Mouse (Mus musculus) kidney, postnatal 0 days (tissue): Measurements from ENCODE around the gene Csde1. TPM values are rescaled to one million over a fixed set of nuclear protein-coding genes. Genes with fewer than 3 reads are reported as not detected.

Experiments used
- ATAC-seq: fragments of 200-750 bp; cut with Nextera tagmentation; replicated peaks from 2 replicates; pipeline ENCODE4 v1.8.0; 2017; ENCODE audit warnings: low read depth, moderate number of reproducible peaks, moderate TSS enrichment, moderate library complexity; ENCODE audit not compliant: low FRiP score
- DNase-seq: peaks from one replicate; pipeline ENCODE4 v3.0.0-alpha.2; 2016; ENCODE audit warnings: low spot score
- H3K27ac ChIP-seq: fragments of 300-500 bp; sonication (generic); 2 replicates; pipeline ENCODE4 v1.5.1; 2014; ENCODE audit warnings: mild to moderate bottlenecking
- H3K27me3 ChIP-seq: fragments of 300-500 bp; sonication (generic); 2 replicates; pipeline ENCODE4 v1.6.1; 2014; ENCODE audit warnings: low read length, mixed read lengths; ENCODE audit not compliant: insufficient read depth
- H3K36me3 ChIP-seq: fragments of 300-500 bp; sonication (generic); 2 replicates; pipeline ENCODE4 v1.6.1; 2014; ENCODE audit warnings: low read length, mixed read lengths; ENCODE audit not compliant: insufficient read depth
- H3K4me1 ChIP-seq: fragments of 300-500 bp; sonication (generic); replicated peaks from 2 replicates; pipeline ENCODE4 v1.6.1; 2014; ENCODE audit warnings: antibody characterized with exemption, low read length, mixed read lengths; ENCODE audit not compliant: insufficient read depth
- H3K4me2 ChIP-seq: fragments of 300-500 bp; sonication (generic); 2 replicates; pipeline ENCODE4 v1.6.1; 2014; ENCODE audit warnings: mild to moderate bottlenecking, low read length, moderate library complexity, mixed read lengths
- H3K4me3 ChIP-seq: fragments of 300-500 bp; sonication (generic); replicated peaks from 2 replicates; pipeline ENCODE4 v1.5.1; 2014; ENCODE audit warnings: low read depth, low read length
- H3K9ac ChIP-seq: fragments of 300-500 bp; sonication (generic); 2 replicates; pipeline ENCODE4 v1.6.1; 2014; ENCODE audit warnings: low read depth, low read length
- H3K9me3 ChIP-seq: fragments of 300-500 bp; sonication (generic); replicated peaks from 2 replicates; pipeline ENCODE4 v1.6.1; 2016; ENCODE audit warnings: low read length, inconsistent platforms, mixed read lengths
- CTCF ChIP-seq: IDR thresholded peaks from 2 replicates; pipeline ENCODE4 v1.5.1; 2016; ENCODE audit warnings: antibody characterized with exemption, low read depth, mild to moderate bottlenecking, moderate library complexity
- WGBS: fragments of 180-500 bp; shearing (Covaris S2); extraction: QIAGEN DNeasy Blood & Tissue Kit; methylation state at CpG from one replicate; pipeline ENCODE4 v1.1.7; 2014; 5-methylcytosine and 5-hydroxymethylcytosine counted together
- polyA plus RNA-seq: library from polyadenylated mRNA; unstranded; fragments of >200 nt; fragmentation: Nextera tagmentation; extraction: Ambion mirVana; gene quantifications from 2 replicates; pipeline ENCODE4 v1.2.1, GENCODE M21; 2015

The Csde1 gene
- polyA plus RNA-seq, 1 experiment from 2014 or later: 239 TPM

GRCm38 (mm10) chr3:103056016-103056595, 35.9 kb downstream of the Csde1 start:
- WGBS: 87% methylated on average over 5 of the region's 5 CpGs
- no peaks in the 10 kb centered on the region for H3K27me3 ChIP-seq
- ATAC-seq: no peak

GRCm38 (mm10) chr3:103057752-103058151, 37.5 kb downstream of the Csde1 start:
- Histone ChIP-seq H3K9ac (no peak overlapping the region; the same call in 1 of the 2 replicates), H3K4me3 (peak overlapping the region; percentile 79), H3K4me2 (peak overlapping the region; percentile 72), H3K27me3 (no peaks in the 10 kb centered on the region), H3K36me3 (peaks cover 49% of the 10 kb centered on the region), H3K27ac (peak overlapping the region; percentile 19; the same call in 1 of the 2 replicates), H3K4me1 (no peaks in the 10 kb centered on the region), H3K9me3 (no peaks in the 10 kb centered on the region)
- no peak for DNase-seq
- TF ChIP-seq CTCF: no peak
- peak; percentile 40 for ATAC-seq
- WGBS: 5% methylated on average over 10 of the region's 10 CpGs

More at GRCm38 (mm10) chr3:103056016-103056595, 35.9 kb downstream of the Csde1 start:
- H3K4me1 ChIP-seq: no peaks in the 10 kb centered on the region
- peaks cover 51% of the 10 kb centered on the region for H3K36me3 ChIP-seq
- DNase-seq: no peak
- H3K4me2 ChIP-seq: no peak overlapping the region
- H3K9ac ChIP-seq: no peak overlapping the region
- H3K27ac ChIP-seq: no peak overlapping the region
- H3K9me3 ChIP-seq: no peaks in the 10 kb centered on the region
- TF ChIP-seq CTCF: no peak
- no peak overlapping the region for H3K4me3 ChIP-seq

GRCm38 (mm10) chr3:103058207-103059157, 38.3 kb downstream of the Csde1 start, which contains the start of gene Nras:
Gene Nras, plus strand, starts transcription at chr3:103058285.
- DNase-seq (peak; percentile 97), ATAC-seq (peak; percentile 97)
- H3K4me2 ChIP-seq: peak within 1 kb of the TSS; percentile 72
- H3K9ac ChIP-seq: peak within 1 kb of the TSS; percentile 80
- WGBS: 2% methylated on average over 46 of the region's 46 CpGs
- H3K27me3 ChIP-seq: no peaks in the 10 kb centered on the region
- no peaks in the 10 kb centered on the region for H3K9me3 ChIP-seq
- H3K27ac ChIP-seq: peak within 1 kb of the TSS; percentile 95
- peaks cover 52% of the 10 kb centered on the region for H3K36me3 ChIP-seq
- H3K4me3 ChIP-seq: peak within 1 kb of the TSS; percentile 79
- no peaks in the 10 kb centered on the region for H3K4me1 ChIP-seq
- no peak for TF ChIP-seq CTCF

- no peak overlapping the region for H3K4me2 ChIP-seq
- no peak overlapping the region for H3K4me3 ChIP-seq
- peaks cover 50% of the 10 kb centered on the region for H3K36me3 ChIP-seq
- TF ChIP-seq CTCF: no peak
- H3K9ac ChIP-seq: no peak overlapping the region
- no peaks in the 10 kb centered on the region for H3K9me3 ChIP-seq
- 80% methylated on average over 8 of the region's 8 CpGs for WGBS
- H3K27ac ChIP-seq: no peak overlapping the region
- no peak for ATAC-seq
- no peaks in the 10 kb centered on the region for H3K27me3 ChIP-seq
- no peak for DNase-seq
- no peaks in the 10 kb centered on the region for H3K4me1 ChIP-seq
These were observed 46.7 kb downstream of the Csde1 start for GRCm38 (mm10) chr3:103066927-103067326.

GRCm38 (mm10) chr3:103068971-103069370, 48.7 kb downstream of the Csde1 start:
- peaks cover 34% of the 10 kb centered on the region for H3K36me3 ChIP-seq
- no peaks in the 10 kb centered on the region for H3K9me3 ChIP-seq
- H3K4me2 ChIP-seq: no peak overlapping the region
- DNase-seq (no peak), ATAC-seq (no peak)
- no peaks in the 10 kb centered on the region for H3K4me1 ChIP-seq
- H3K9ac ChIP-seq: no peak overlapping the region
- 82% methylated on average over 6 of the region's 6 CpGs for WGBS
- no peak overlapping the region for H3K4me3 ChIP-seq
- no peaks in the 10 kb centered on the region for H3K27me3 ChIP-seq
- no peak for TF ChIP-seq CTCF
- H3K27ac ChIP-seq: no peak overlapping the region

- no peak within 1 kb of the TSS for H3K4me2 ChIP-seq
- DNase-seq (no peak), ATAC-seq (no peak)
- H3K9me3 ChIP-seq: no peaks in the 10 kb centered on the region
- H3K4me1 ChIP-seq: no peaks in the 10 kb centered on the region
- H3K27me3 ChIP-seq: no peaks in the 10 kb centered on the region
- no peak within 1 kb of the TSS for H3K9ac ChIP-seq
- H3K36me3 ChIP-seq: peaks cover 2% of the 10 kb centered on the region; the same call in 1 of the 2 replicates
- H3K4me3 ChIP-seq: no peak within 1 kb of the TSS
- no peak for TF ChIP-seq CTCF
- no peak within 1 kb of the TSS for H3K27ac ChIP-seq
- WGBS: 50% methylated on average over 5 of the region's 5 CpGs
These were observed 53.5 kb downstream of the Csde1 start, which contains the start of gene Ampd1 for GRCm38 (mm10) chr3:103073771-103074170. Gene Ampd1, plus strand, starts transcription at chr3:103074014.
